8 mouse cellular contexts compared by ENCODE assay signal in the genomic region with DNA sequence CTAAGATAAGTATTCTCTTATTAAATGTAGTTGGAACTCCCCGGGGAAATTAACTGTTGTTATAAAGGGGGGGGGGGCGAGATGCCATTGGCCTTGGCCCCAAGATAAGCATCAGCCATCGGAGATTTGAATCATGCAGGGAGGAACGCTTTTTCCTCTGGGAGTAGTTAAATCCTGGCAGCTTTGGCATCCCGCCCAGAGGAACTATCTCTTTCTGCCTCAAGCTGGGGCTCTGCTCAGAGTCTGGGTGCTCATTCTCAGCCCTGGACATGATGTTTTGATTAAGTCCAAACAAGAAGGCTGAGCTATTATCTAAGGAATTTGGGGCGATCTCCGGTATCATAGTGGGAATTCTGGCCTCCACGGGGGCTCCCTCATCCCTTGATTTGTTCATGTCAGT.
DNase-seq lines count a peak whose midpoint lies in the region; ATAC-seq and TF ChIP-seq lines count a peak whose summit lies in the region.

No protein-coding gene starts in this region.

- no peaks in the 10 kb centered on the region for H3K27me3 ChIP-seq in lung, embryonic 14.5 days (ENCODE audit: insufficient read depth, low read length)

- WGBS in lung, embryonic 14.5 days: 17% methylated on average over 8 of the region's 8 CpGs

- no peak for TF ChIP-seq CTCF in lung, embryonic 14.5 days (IDR thresholded peaks at IDR 0.05; ENCODE audit: low read depth)

- H3K4me1 ChIP-seq in lung, embryonic 14.5 days (ENCODE audit: insufficient read depth): peaks cover 5% of the 10 kb centered on the region; the same call in 1 of the 2 replicates

- peak; percentile 58; the same call in 1 of the 2 replicates for ATAC-seq in lung, embryonic 14.5 days (ENCODE audit: insufficient read depth)

- peak; percentile 40 for DNase-seq in embryo, embryonic 11 days
- no peak for DNase-seq in embryo, embryonic 10 days (ENCODE audit: low spot score)
- DNase-seq in lung, embryonic 14.5 days: peak; percentile 83
- no peak for DNase-seq in lung, postnatal 25 days (ENCODE audit: low spot score)
- DNase-seq in adrenal gland, postnatal 36 days: peak; percentile 84 to 88
- DNase-seq in lung, postnatal 36 days: peak; percentile 26
- no peak for DNase-seq in spleen, postnatal 10 days (ENCODE audit: low spot score in 2 of 2)
- no peak for DNase-seq in gastrocnemius, adult 8-10 months (ENCODE audit: low spot score in 2 of 2)

- H3K9me3 ChIP-seq in lung, embryonic 14.5 days (ENCODE audit: low read depth, low read length): no peaks in the 10 kb centered on the region

- no peak overlapping the region for H3K27ac ChIP-seq in lung, embryonic 14.5 days (ENCODE audit: low read depth)

- no peak overlapping the region for H3K9ac ChIP-seq in lung, embryonic 14.5 days

- H3K4me2 ChIP-seq in lung, embryonic 14.5 days: no peak overlapping the region

- H3K36me3 ChIP-seq in lung, embryonic 14.5 days (ENCODE audit: insufficient read depth): no peaks in the 10 kb centered on the region

- H3K4me3 ChIP-seq in lung, embryonic 14.5 days (ENCODE audit: low read depth, low read length): no peak overlapping the region

Comparison
In these comparisons a context has a peak if more than half of its experiments do, and no peak if none do; other contexts are left out.
1. DNase-seq: peak in embryo, embryonic 11 days (single experiment), lung, embryonic 14.5 days (single experiment), adrenal gland, postnatal 36 days (2 of 2) and lung, postnatal 36 days (single experiment); none in embryo, embryonic 10 days (single experiment), lung, postnatal 25 days (single experiment), spleen, postnatal 10 days (0 of 2) and gastrocnemius, adult 8-10 months (0 of 2).